Mouse (Mus musculus) lung, adult 2 months (tissue): Measurements from ENCODE around the gene Gm12185.

Source experiments
- CTCF ChIP-seq: fragments of 200-500 bp; IDR thresholded peaks from 2 replicates; pipeline ENCODE4 v1.5.1; 2011; ENCODE audit warnings: mild to moderate bottlenecking, low read length, control low read depth; ENCODE audit not compliant: insufficient read depth
- POLR2A ChIP-seq: fragments of 200-500 bp; IDR thresholded peaks from 2 replicates; pipeline ENCODE4 v1.6.1; 2011; ENCODE audit warnings: low read depth, mild to moderate bottlenecking, control low read depth, low read length, borderline replicate concordance; ENCODE audit errors: extremely low read depth

DNA sequence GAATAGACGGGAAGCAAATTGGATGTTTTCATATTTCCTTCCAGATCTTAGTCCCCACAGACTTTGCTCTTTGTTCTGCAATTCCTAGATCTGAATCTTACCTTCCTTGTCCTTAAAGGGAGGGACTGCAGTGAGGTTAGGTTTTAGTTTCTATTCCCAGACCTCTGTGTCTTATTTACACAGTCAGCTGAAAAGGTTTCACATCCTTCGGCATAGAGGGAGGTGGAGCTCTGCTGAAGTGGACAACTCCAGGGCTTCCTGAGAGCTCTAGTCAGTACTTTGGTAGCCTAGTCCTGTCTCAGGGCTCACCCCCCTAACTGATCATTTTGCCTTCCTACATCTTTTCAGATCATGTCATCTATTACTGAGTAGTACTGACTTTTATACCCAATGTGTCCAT is 90.0 kb downstream of the Gm12185 start, which contains the start of gene Gm5431:
- TF ChIP-seq CTCF (no peak), POLR2A (no peak)
